Mouse (Mus musculus) forebrain, embryonic 12.5 days (tissue): ENCODE data around the gene Tmem150c. TPM values are rescaled to one million over a fixed set of nuclear protein-coding genes. Genes with fewer than 3 reads are reported as not detected.
A peak's percentile ranks its signal among the peaks of the same experiment; 100 is the strongest.

ENCODE experiments used
- ATAC-seq: fragments of 200-750 bp; cut with Nextera tagmentation; 2 replicates; pipeline ENCODE4 v1.8.0; 2017; ENCODE audit warnings: moderate TSS enrichment; ENCODE audit not compliant: low FRiP score
- H3K27ac ChIP-seq: fragments of 300-500 bp; sonication (generic); 2 replicates; pipeline ENCODE4 v1.5.1; 2016; ENCODE audit warnings: mild to moderate bottlenecking
- H3K27me3 ChIP-seq: fragments of 300-500 bp; sonication (generic); 2 replicates; pipeline ENCODE4 v1.6.1; 2016; ENCODE audit warnings: mild to moderate bottlenecking
- H3K36me3 ChIP-seq: fragments of 300-500 bp; sonication (generic); replicated peaks from 2 replicates; pipeline ENCODE4 v1.6.1; 2016; ENCODE audit warnings: mild to moderate bottlenecking
- H3K4me1 ChIP-seq: fragments of 300-500 bp; sonication (generic); 2 replicates; pipeline ENCODE4 v1.6.1; 2016
- H3K4me2 ChIP-seq: fragments of 300-500 bp; sonication (generic); 2 replicates; pipeline ENCODE4 v1.6.1; 2016; ENCODE audit warnings: mild to moderate bottlenecking, moderate library complexity
- H3K4me3 ChIP-seq: fragments of 300-500 bp; sonication (generic); replicated peaks from 2 replicates; pipeline ENCODE4 v1.5.1; 2016; ENCODE audit warnings: mild to moderate bottlenecking
- H3K9ac ChIP-seq: fragments of 300-500 bp; sonication (generic); 2 replicates; pipeline ENCODE4 v1.6.1; 2016; ENCODE audit warnings: mild to moderate bottlenecking
- H3K9me3 ChIP-seq: fragments of 300-500 bp; sonication (generic); 2 replicates; pipeline ENCODE4 v1.6.1; 2016
- WGBS: fragments of 180-500 bp; shearing (Covaris S2); methylation state at CpG from one replicate; pipeline ENCODE4 v1.1.7; 2016; 5-methylcytosine and 5-hydroxymethylcytosine counted together
- polyA plus RNA-seq: library from polyadenylated mRNA; unstranded; fragments of >200 nt; fragmentation: Nextera tagmentation; extraction: Ambion mirVana; gene quantifications from 2 replicates; pipeline ENCODE4 v1.2.1, GENCODE M21; 2016

The Tmem150c gene
- polyA plus RNA-seq, 1 experiment from 2014 or later, result 6.3 TPM

- H3K4me1 ChIP-seq, result no peaks in the 10 kb centered on the region
- no peak overlapping the region for H3K9ac ChIP-seq
- no peak overlapping the region for H3K27ac ChIP-seq
- H3K27me3 ChIP-seq, result no peaks in the 10 kb centered on the region
- no peak overlapping the region for H3K4me2 ChIP-seq
- no peak for ATAC-seq
- WGBS, result 86% methylated on average over 3 of the region's 3 CpGs
- no peak overlapping the region for H3K4me3 ChIP-seq
- no peaks in the 10 kb centered on the region for H3K36me3 ChIP-seq
- no peaks in the 10 kb centered on the region for H3K9me3 ChIP-seq
These were observed 27.7 kb upstream of the Tmem150c start for GRCm38 (mm10) chr5:100187035-100187901.

- Histone ChIP-seq H3K9ac (no peak overlapping the region), H3K9me3 (no peaks in the 10 kb centered on the region), H3K4me3 (no peak overlapping the region), H3K4me2 (no peak overlapping the region), H3K27ac (no peak overlapping the region), H3K4me1 (no peaks in the 10 kb centered on the region), H3K36me3 (no peaks in the 10 kb centered on the region), H3K27me3 (no peaks in the 10 kb centered on the region)
- 80% methylated on average over 7 of the region's 7 CpGs for WGBS
- ATAC-seq, result no peak
These were observed 27.0 kb upstream of the Tmem150c start for GRCm38 (mm10) chr5:100186618-100187017.

GRCm38 (mm10) chr5:100185895-100186294 is 26.3 kb upstream of the Tmem150c start:
- no peak for ATAC-seq
- H3K27ac ChIP-seq, result no peak overlapping the region
- H3K4me2 ChIP-seq, result no peak overlapping the region
- H3K9me3 ChIP-seq, result no peaks in the 10 kb centered on the region
- no peak overlapping the region for H3K4me3 ChIP-seq
- H3K9ac ChIP-seq, result no peak overlapping the region
- no peaks in the 10 kb centered on the region for H3K27me3 ChIP-seq
- WGBS, result 30% methylated on average over 7 of the region's 7 CpGs
- no peaks in the 10 kb centered on the region for H3K4me1 ChIP-seq
- no peaks in the 10 kb centered on the region for H3K36me3 ChIP-seq

GRCm38 (mm10) chr5:100181011-100181410 is 21.4 kb upstream of the Tmem150c start:
- no peaks in the 10 kb centered on the region for H3K27me3 ChIP-seq
- H3K36me3 ChIP-seq, result no peaks in the 10 kb centered on the region
- WGBS, result 52% methylated on average over 1 of the region's 1 CpGs

GRCm38 (mm10) chr5:100178781-100179165 is 19.2 kb upstream of the Tmem150c start:
- ATAC-seq, result no peak
- Histone ChIP-seq H3K4me1 (peaks cover 12% of the 10 kb centered on the region), H3K36me3 (no peaks in the 10 kb centered on the region), H3K4me2 (no peak overlapping the region), H3K9me3 (no peaks in the 10 kb centered on the region), H3K4me3 (no peak overlapping the region), H3K27ac (peak overlapping the region; percentile 85), H3K27me3 (no peaks in the 10 kb centered on the region), H3K9ac (no peak overlapping the region)
- WGBS, result 72% methylated on average over 2 of the region's 2 CpGs

More at GRCm38 (mm10) chr5:100181011-100181410, 21.4 kb upstream of the Tmem150c start:
- Histone ChIP-seq H3K9me3 (no peaks in the 10 kb centered on the region), H3K4me1 (peaks cover 5% of the 10 kb centered on the region), H3K4me3 (no peak overlapping the region), H3K9ac (no peak overlapping the region), H3K27ac (no peak overlapping the region), H3K4me2 (no peak overlapping the region)
- no peak for ATAC-seq

- Histone ChIP-seq H3K27ac (peak overlapping the region; percentile 85), H3K4me2 (no peak overlapping the region), H3K4me1 (peaks cover 12% of the 10 kb centered on the region), H3K9ac (no peak overlapping the region), H3K4me3 (no peak overlapping the region), H3K27me3 (no peaks in the 10 kb centered on the region), H3K9me3 (no peaks in the 10 kb centered on the region), H3K36me3 (no peaks in the 10 kb centered on the region)
- peak; percentile 92 for ATAC-seq
- WGBS, result 49% methylated on average over 4 of the region's 4 CpGs
These were observed 18.6 kb upstream of the Tmem150c start for GRCm38 (mm10) chr5:100178122-100178780.

GRCm38 (mm10) chr5:100177547-100177946 is 17.9 kb upstream of the Tmem150c start:
- Histone ChIP-seq H3K27ac (peak overlapping the region; percentile 82), H3K9ac (no peak overlapping the region), H3K4me1 (peaks cover 12% of the 10 kb centered on the region), H3K36me3 (no peaks in the 10 kb centered on the region), H3K4me3 (no peak overlapping the region), H3K27me3 (no peaks in the 10 kb centered on the region), H3K9me3 (no peaks in the 10 kb centered on the region), H3K4me2 (no peak overlapping the region)
- 55% methylated on average over 4 of the region's 5 CpGs for WGBS
- peak; percentile 14; the same call in 1 of the 2 replicates for ATAC-seq

- H3K4me3 ChIP-seq, result no peak overlapping the region
- no peak for ATAC-seq
- H3K36me3 ChIP-seq, result no peaks in the 10 kb centered on the region
- no peak overlapping the region for H3K9ac ChIP-seq
- 50% methylated on average over 5 of the region's 5 CpGs for WGBS
- no peaks in the 10 kb centered on the region for H3K9me3 ChIP-seq
- H3K27ac ChIP-seq, result no peak overlapping the region
- H3K4me2 ChIP-seq, result no peak overlapping the region
- peaks cover 20% of the 10 kb centered on the region for H3K4me1 ChIP-seq
- no peaks in the 10 kb centered on the region for H3K27me3 ChIP-seq
These were observed 16.5 kb upstream of the Tmem150c start for GRCm38 (mm10) chr5:100176096-100176495.

GRCm38 (mm10) chr5:100175582-100175981 is 16.0 kb upstream of the Tmem150c start:
- 70% methylated on average over 7 of the region's 7 CpGs for WGBS
- H3K27ac ChIP-seq, result no peak overlapping the region
- H3K27me3 ChIP-seq, result no peaks in the 10 kb centered on the region
- ATAC-seq, result no peak
- peaks cover 20% of the 10 kb centered on the region for H3K4me1 ChIP-seq
- no peak overlapping the region for H3K4me2 ChIP-seq
- no peak overlapping the region for H3K4me3 ChIP-seq
- no peaks in the 10 kb centered on the region for H3K9me3 ChIP-seq
- no peak overlapping the region for H3K9ac ChIP-seq
- H3K36me3 ChIP-seq, result no peaks in the 10 kb centered on the region

- no peak for ATAC-seq
These were observed 12.5 kb upstream of the Tmem150c start for GRCm38 (mm10) chr5:100172104-100172503.

GRCm38 (mm10) chr5:100166591-100167491 is 7.2 kb upstream of the Tmem150c start:
- Histone ChIP-seq H3K9me3 (no peaks in the 10 kb centered on the region), H3K4me2 (no peak overlapping the region), H3K36me3 (no peaks in the 10 kb centered on the region), H3K9ac (no peak overlapping the region), H3K4me3 (no peak overlapping the region), H3K4me1 (0 out of 2 replicates have a peak, but pooled peaks cover 2% of the 10 kb centered on the region), H3K27ac (no peak overlapping the region), H3K27me3 (peaks cover 6% of the 10 kb centered on the region)
- ATAC-seq, result no peak
- WGBS, result 50% methylated on average over 14 of the region's 14 CpGs

More at GRCm38 (mm10) chr5:100172104-100172503, 12.5 kb upstream of the Tmem150c start:
- Histone ChIP-seq H3K27me3 (no peaks in the 10 kb centered on the region), H3K9ac (no peak overlapping the region), H3K4me1 (peaks cover 20% of the 10 kb centered on the region), H3K4me3 (no peak overlapping the region), H3K36me3 (no peaks in the 10 kb centered on the region), H3K9me3 (no peaks in the 10 kb centered on the region), H3K4me2 (no peak overlapping the region), H3K27ac (no peak overlapping the region)
- 44% methylated on average over 4 of the region's 4 CpGs for WGBS

- Histone ChIP-seq H3K27ac (no peak overlapping the region), H3K9ac (no peak overlapping the region), H3K4me1 (peaks cover 12% of the 10 kb centered on the region), H3K9me3 (no peaks in the 10 kb centered on the region), H3K4me3 (no peak overlapping the region), H3K36me3 (no peaks in the 10 kb centered on the region), H3K4me2 (no peak overlapping the region), H3K27me3 (peaks cover 26% of the 10 kb centered on the region)
- no peak for ATAC-seq
- WGBS, result 67% methylated on average over 7 of the region's 7 CpGs
These were observed 3.8 kb upstream of the Tmem150c start for GRCm38 (mm10) chr5:100163368-100163767.
